Mouse (Mus musculus): ENCODE data around the gene Apbb2. TPM values are rescaled to one million over a fixed set of nuclear protein-coding genes. Genes with fewer than 3 reads are reported as not detected.
A peak's percentile ranks its signal among the peaks of the same experiment; 100 is the strongest.

Gene Apbb2
- polyA plus RNA-seq, 1 experiment from 2014 or later, result 49.8 TPM

- H3K4me1 ChIP-seq, result peaks cover 36% of the 10 kb centered on the region
- no peak overlapping the region for H3K9ac ChIP-seq
- H3K36me3 ChIP-seq, result no peaks in the 10 kb centered on the region
- 59% methylated on average over 13 of the region's 13 CpGs for WGBS
- H3K4me2 ChIP-seq, result no peak overlapping the region
- no peaks in the 10 kb centered on the region for H3K27me3 ChIP-seq
- no peaks in the 10 kb centered on the region for H3K9me3 ChIP-seq
- no peak overlapping the region for H3K4me3 ChIP-seq
- H3K27ac ChIP-seq, result peak overlapping the region; percentile 13; the same call in 1 of the 2 replicates
- ATAC-seq (ENCODE audit: borderline replicate concordance, extremely low read depth, low FRiP score, low TSS enrichment), result no peak
Observed at GRCm38 (mm10) chr5:66572086-66572855, 46.3 kb downstream of the Apbb2 start.

- Histone ChIP-seq H3K4me3 (no peak overlapping the region), H3K36me3 (no peaks in the 10 kb centered on the region), H3K9ac (no peak overlapping the region), H3K9me3 (no peaks in the 10 kb centered on the region), H3K27ac (no peak overlapping the region), H3K4me1 (peaks cover 36% of the 10 kb centered on the region), H3K4me2 (no peak overlapping the region), H3K27me3 (no peaks in the 10 kb centered on the region)
- no peak for ATAC-seq (ENCODE audit: borderline replicate concordance, extremely low read depth, low FRiP score, low TSS enrichment)
- 92% methylated on average over 5 of the region's 5 CpGs for WGBS
Observed at GRCm38 (mm10) chr5:66570709-66571108, 47.9 kb downstream of the Apbb2 start.

GRCm38 (mm10) chr5:66569141-66569801 is 49.3 kb downstream of the Apbb2 start:
- Histone ChIP-seq H3K9ac (no peak overlapping the region), H3K9me3 (no peaks in the 10 kb centered on the region), H3K4me1 (peaks cover 30% of the 10 kb centered on the region), H3K36me3 (no peaks in the 10 kb centered on the region), H3K27me3 (no peaks in the 10 kb centered on the region), H3K27ac (no peak overlapping the region), H3K4me3 (no peak overlapping the region), H3K4me2 (no peak overlapping the region)
- WGBS, result 45% methylated on average over 9 of the region's 9 CpGs
- ATAC-seq (ENCODE audit: borderline replicate concordance, extremely low read depth, low FRiP score, low TSS enrichment), result no peak

GRCm38 (mm10) chr5:66568002-66568401 is 50.6 kb downstream of the Apbb2 start:
- H3K27ac ChIP-seq, result peak overlapping the region; percentile 44
- no peak overlapping the region for H3K9ac ChIP-seq
- WGBS, result 45% methylated on average over 5 of the region's 5 CpGs
- no peak overlapping the region for H3K4me2 ChIP-seq
- no peaks in the 10 kb centered on the region for H3K27me3 ChIP-seq
- peaks cover 27% of the 10 kb centered on the region for H3K4me1 ChIP-seq
- ATAC-seq (ENCODE audit: borderline replicate concordance, extremely low read depth, low FRiP score, low TSS enrichment), result no peak
- no peaks in the 10 kb centered on the region for H3K36me3 ChIP-seq
- H3K4me3 ChIP-seq, result no peak overlapping the region
- H3K9me3 ChIP-seq, result no peaks in the 10 kb centered on the region

GRCm38 (mm10) chr5:66567424-66567823 is 51.2 kb downstream of the Apbb2 start:
- WGBS, result 88% methylated on average over 6 of the region's 6 CpGs
- H3K4me1 ChIP-seq, result peaks cover 26% of the 10 kb centered on the region
- ATAC-seq (ENCODE audit: borderline replicate concordance, extremely low read depth, low FRiP score, low TSS enrichment), result no peak
- no peak overlapping the region for H3K4me2 ChIP-seq
- no peak overlapping the region for H3K27ac ChIP-seq
- H3K36me3 ChIP-seq, result no peaks in the 10 kb centered on the region
- H3K27me3 ChIP-seq, result no peaks in the 10 kb centered on the region
- no peak overlapping the region for H3K4me3 ChIP-seq
- H3K9ac ChIP-seq, result no peak overlapping the region
- H3K9me3 ChIP-seq, result no peaks in the 10 kb centered on the region

- Histone ChIP-seq H3K9ac (no peak overlapping the region), H3K9me3 (no peaks in the 10 kb centered on the region), H3K4me3 (no peak overlapping the region), H3K4me2 (no peak overlapping the region), H3K27me3 (no peaks in the 10 kb centered on the region), H3K36me3 (no peaks in the 10 kb centered on the region), H3K4me1 (peaks cover 26% of the 10 kb centered on the region), H3K27ac (peak overlapping the region; percentile 76)
- 49% methylated on average over 8 of the region's 8 CpGs for WGBS
- peak; percentile 72 for ATAC-seq (ENCODE audit: borderline replicate concordance, extremely low read depth, low FRiP score, low TSS enrichment)
Observed at GRCm38 (mm10) chr5:66559591-66560175, 58.9 kb downstream of the Apbb2 start.

- Histone ChIP-seq H3K4me2 (no peak overlapping the region), H3K9me3 (no peaks in the 10 kb centered on the region), H3K27me3 (no peaks in the 10 kb centered on the region), H3K4me1 (peaks cover 34% of the 10 kb centered on the region), H3K36me3 (no peaks in the 10 kb centered on the region), H3K4me3 (no peak overlapping the region), H3K27ac (no peak overlapping the region), H3K9ac (no peak overlapping the region)
- ATAC-seq (ENCODE audit: borderline replicate concordance, extremely low read depth, low FRiP score, low TSS enrichment), result no peak
- 92% methylated on average over 7 of the region's 7 CpGs for WGBS
Observed at GRCm38 (mm10) chr5:66558094-66558493, 60.5 kb downstream of the Apbb2 start.

GRCm38 (mm10) chr5:66553933-66554332 is 64.7 kb downstream of the Apbb2 start:
- no peaks in the 10 kb centered on the region for H3K36me3 ChIP-seq
- no peaks in the 10 kb centered on the region for H3K9me3 ChIP-seq
- H3K4me3 ChIP-seq, result no peak overlapping the region
- no peaks in the 10 kb centered on the region for H3K27me3 ChIP-seq
- ATAC-seq (ENCODE audit: borderline replicate concordance, extremely low read depth, low FRiP score, low TSS enrichment), result 0 out of 2 replicates have a peak, but pooled peaks have one; percentile 64
- peak overlapping the region; percentile 27; the same call in 1 of the 2 replicates for H3K27ac ChIP-seq
- H3K9ac ChIP-seq, result no peak overlapping the region
- H3K4me2 ChIP-seq, result no peak overlapping the region
- peaks cover 23% of the 10 kb centered on the region for H3K4me1 ChIP-seq

- no peaks in the 10 kb centered on the region for H3K9me3 ChIP-seq
- H3K9ac ChIP-seq, result no peak overlapping the region
- no peaks in the 10 kb centered on the region for H3K36me3 ChIP-seq
- ATAC-seq (ENCODE audit: borderline replicate concordance, extremely low read depth, low FRiP score, low TSS enrichment), result no peak
- H3K4me2 ChIP-seq, result no peak overlapping the region
- no peak overlapping the region for H3K27ac ChIP-seq
- 67% methylated on average over 9 of the region's 9 CpGs for WGBS
- H3K4me1 ChIP-seq, result peaks cover 24% of the 10 kb centered on the region
- H3K4me3 ChIP-seq, result no peak overlapping the region
- H3K27me3 ChIP-seq, result no peaks in the 10 kb centered on the region
Observed at GRCm38 (mm10) chr5:66552246-66552645, 66.3 kb downstream of the Apbb2 start.

- Histone ChIP-seq H3K27me3 (no peaks in the 10 kb centered on the region), H3K4me1 (peaks cover 37% of the 10 kb centered on the region), H3K9ac (no peak overlapping the region), H3K9me3 (no peaks in the 10 kb centered on the region), H3K27ac (no peak overlapping the region), H3K4me3 (no peak overlapping the region), H3K36me3 (no peaks in the 10 kb centered on the region), H3K4me2 (no peak overlapping the region)
- ATAC-seq (ENCODE audit: borderline replicate concordance, extremely low read depth, low FRiP score, low TSS enrichment), result no peak
- 87% methylated on average over 5 of the region's 5 CpGs for WGBS
Observed at GRCm38 (mm10) chr5:66550292-66550691, 68.3 kb downstream of the Apbb2 start.

- no peak for ATAC-seq (ENCODE audit: borderline replicate concordance, extremely low read depth, low FRiP score, low TSS enrichment)
- no peak overlapping the region for H3K27ac ChIP-seq
- peaks cover 35% of the 10 kb centered on the region for H3K4me1 ChIP-seq
- no peak overlapping the region for H3K9ac ChIP-seq
- no peaks in the 10 kb centered on the region for H3K27me3 ChIP-seq
- 32% methylated on average over 1 of the region's 1 CpGs for WGBS
- H3K4me2 ChIP-seq, result no peak overlapping the region
- no peak overlapping the region for H3K4me3 ChIP-seq
- H3K9me3 ChIP-seq, result no peaks in the 10 kb centered on the region
- no peaks in the 10 kb centered on the region for H3K36me3 ChIP-seq
Observed at GRCm38 (mm10) chr5:66549691-66550090, 68.9 kb downstream of the Apbb2 start.

- peaks cover 39% of the 10 kb centered on the region for H3K4me1 ChIP-seq
- no peak overlapping the region for H3K4me3 ChIP-seq
- H3K4me2 ChIP-seq, result no peak overlapping the region
- 0 out of 2 replicates have a peak overlapping the region, but pooled peaks have one; percentile 12 for H3K27ac ChIP-seq
- no peaks in the 10 kb centered on the region for H3K9me3 ChIP-seq
- H3K27me3 ChIP-seq, result no peaks in the 10 kb centered on the region
- peak; percentile 37; the same call in 1 of the 2 replicates for ATAC-seq (ENCODE audit: borderline replicate concordance, extremely low read depth, low FRiP score, low TSS enrichment)
- WGBS, result 34% methylated on average over 12 of the region's 12 CpGs
- H3K9ac ChIP-seq, result no peak overlapping the region
- no peaks in the 10 kb centered on the region for H3K36me3 ChIP-seq
Observed at GRCm38 (mm10) chr5:66546969-66547511, 71.5 kb downstream of the Apbb2 start.

Data from lung, embryonic 15.5 days (tissue).